Mouse (Mus musculus): ENCODE data around the gene Gpr39. TPM values are rescaled to one million over a fixed set of nuclear protein-coding genes. Genes with fewer than 3 reads are reported as not detected.
A peak's percentile ranks its signal among the peaks of the same experiment; 100 is the strongest.

Gene Gpr39
- polyA plus RNA-seq, 1 experiment from 2014 or later: 6.8 TPM

GRCm38 (mm10) chr1:125701773-125702172 is 25.0 kb downstream of the Gpr39 start:
- H3K4me1 ChIP-seq (replicated peaks; ENCODE audit: control insufficient read depth, insufficient read depth, low read length): no peaks in the 10 kb centered on the region
- H3K27me3 ChIP-seq (replicated peaks; ENCODE audit: control insufficient read depth, insufficient read depth, low read length): no peaks in the 10 kb centered on the region
- WGBS: 50% methylated on average over 7 of the region's 7 CpGs
- no peaks in the 10 kb centered on the region for H3K36me3 ChIP-seq (ENCODE audit: control insufficient read depth, insufficient read depth)
- peak; percentile 95 for ATAC-seq
- H3K4me2 ChIP-seq (replicated peaks; ENCODE audit: low read depth): no peak overlapping the region
- no peaks in the 10 kb centered on the region for H3K9me3 ChIP-seq (ENCODE audit: control insufficient read depth)
- no peak for TF ChIP-seq CTCF (IDR thresholded peaks at IDR 0.05; ENCODE audit: low read depth)
- H3K9ac ChIP-seq (ENCODE audit: low read depth, low read length): no peak overlapping the region
- H3K27ac ChIP-seq (ENCODE audit: low read depth, low read length): peak overlapping the region; percentile 72; the same call in 1 of the 2 replicates
- no peak overlapping the region for H3K4me3 ChIP-seq (ENCODE audit: low read depth, low read length)

GRCm38 (mm10) chr1:125702326-125702725 is 25.5 kb downstream of the Gpr39 start:
- no peak for TF ChIP-seq CTCF (IDR thresholded peaks at IDR 0.05; ENCODE audit: low read depth)
- no peaks in the 10 kb centered on the region for H3K27me3 ChIP-seq (replicated peaks; ENCODE audit: control insufficient read depth, insufficient read depth, low read length)
- H3K36me3 ChIP-seq (ENCODE audit: control insufficient read depth, insufficient read depth): no peaks in the 10 kb centered on the region
- H3K9me3 ChIP-seq (ENCODE audit: control insufficient read depth): no peaks in the 10 kb centered on the region
- H3K4me2 ChIP-seq (replicated peaks; ENCODE audit: low read depth): no peak overlapping the region
- no peak overlapping the region for H3K4me3 ChIP-seq (ENCODE audit: low read depth, low read length)
- no peak overlapping the region for H3K9ac ChIP-seq (ENCODE audit: low read depth, low read length)
- whole genome bisulfite sequencing: 86% methylated on average over 8 of the region's 8 CpGs
- ATAC-seq: no peak
- no peaks in the 10 kb centered on the region for H3K4me1 ChIP-seq (replicated peaks; ENCODE audit: control insufficient read depth, insufficient read depth, low read length)
- no peak overlapping the region for H3K27ac ChIP-seq (ENCODE audit: low read depth, low read length)

DNA sequence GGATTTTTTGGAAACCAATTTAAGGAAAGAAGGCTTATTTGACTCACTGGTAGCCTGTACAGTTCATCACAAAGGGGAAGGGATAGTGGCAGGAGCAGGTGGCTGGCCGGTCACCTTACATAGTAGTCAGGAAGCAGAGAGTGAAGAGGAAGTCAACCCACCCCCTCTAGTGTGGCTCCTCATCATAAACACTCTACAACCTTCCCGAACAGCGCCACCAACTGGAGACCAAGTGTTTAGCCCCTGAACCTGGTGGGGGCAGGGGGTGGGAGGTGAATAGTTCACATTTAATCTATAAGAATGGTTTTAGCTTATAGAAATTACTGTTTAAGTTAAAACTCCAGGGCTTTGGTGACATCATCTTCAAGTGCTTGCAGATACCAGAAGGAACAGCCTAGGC is 28.6 kb downstream of the Gpr39 start:
- no peaks in the 10 kb centered on the region for H3K36me3 ChIP-seq (ENCODE audit: control insufficient read depth, insufficient read depth)
- ATAC-seq: no peak
- no peak overlapping the region for H3K4me3 ChIP-seq (ENCODE audit: low read depth, low read length)
- no peak overlapping the region for H3K9ac ChIP-seq (ENCODE audit: low read depth, low read length)
- H3K4me2 ChIP-seq (replicated peaks; ENCODE audit: low read depth): no peak overlapping the region
- H3K27ac ChIP-seq (ENCODE audit: low read depth, low read length): no peak overlapping the region
- no peaks in the 10 kb centered on the region for H3K4me1 ChIP-seq (replicated peaks; ENCODE audit: control insufficient read depth, insufficient read depth, low read length)
- H3K9me3 ChIP-seq (ENCODE audit: control insufficient read depth): no peaks in the 10 kb centered on the region
- TF ChIP-seq CTCF (IDR thresholded peaks at IDR 0.05; ENCODE audit: low read depth): 0 out of 2 replicates have a peak, but pooled peaks have one; percentile 17
- H3K27me3 ChIP-seq (replicated peaks; ENCODE audit: control insufficient read depth, insufficient read depth, low read length): no peaks in the 10 kb centered on the region
- WGBS: 80% methylated on average over 3 of the region's 3 CpGs

- no peak for ATAC-seq
- TF ChIP-seq CTCF (IDR thresholded peaks at IDR 0.05; ENCODE audit: low read depth): no peak
These were observed 38.5 kb downstream of the Gpr39 start for GRCm38 (mm10) chr1:125715286-125715685.

GRCm38 (mm10) chr1:125716241-125716640 is 39.4 kb downstream of the Gpr39 start:
- Histone ChIP-seq H3K27ac (ENCODE audit: low read depth, low read length) (no peak overlapping the region), H3K27me3 (replicated peaks; ENCODE audit: control insufficient read depth, insufficient read depth, low read length) (no peaks in the 10 kb centered on the region), H3K36me3 (ENCODE audit: control insufficient read depth, insufficient read depth) (no peaks in the 10 kb centered on the region), H3K4me1 (replicated peaks; ENCODE audit: control insufficient read depth, insufficient read depth, low read length) (0 out of 2 replicates have a peak, but pooled peaks cover 2% of the 10 kb centered on the region), H3K4me2 (replicated peaks; ENCODE audit: low read depth) (no peak overlapping the region), H3K9ac (ENCODE audit: low read depth, low read length) (no peak overlapping the region), H3K4me3 (ENCODE audit: low read depth, low read length) (no peak overlapping the region), H3K9me3 (ENCODE audit: control insufficient read depth) (no peaks in the 10 kb centered on the region)
- WGBS: 77% methylated on average over 6 of the region's 6 CpGs
- no peak for ATAC-seq
- TF ChIP-seq CTCF (IDR thresholded peaks at IDR 0.05; ENCODE audit: low read depth): no peak

More at GRCm38 (mm10) chr1:125715286-125715685, 38.5 kb downstream of the Gpr39 start:
- H3K4me1 ChIP-seq (replicated peaks; ENCODE audit: control insufficient read depth, insufficient read depth, low read length): 0 out of 2 replicates have a peak, but pooled peaks cover 2% of the 10 kb centered on the region
- no peaks in the 10 kb centered on the region for H3K36me3 ChIP-seq (ENCODE audit: control insufficient read depth, insufficient read depth)
- H3K4me2 ChIP-seq (replicated peaks; ENCODE audit: low read depth): no peak overlapping the region
- no peak overlapping the region for H3K4me3 ChIP-seq (ENCODE audit: low read depth, low read length)
- no peak overlapping the region for H3K27ac ChIP-seq (ENCODE audit: low read depth, low read length)
- no peaks in the 10 kb centered on the region for H3K9me3 ChIP-seq (ENCODE audit: control insufficient read depth)
- no peaks in the 10 kb centered on the region for H3K27me3 ChIP-seq (replicated peaks; ENCODE audit: control insufficient read depth, insufficient read depth, low read length)
- 89% methylated on average over 3 of the region's 3 CpGs for WGBS
- no peak overlapping the region for H3K9ac ChIP-seq (ENCODE audit: low read depth, low read length)

DNA sequence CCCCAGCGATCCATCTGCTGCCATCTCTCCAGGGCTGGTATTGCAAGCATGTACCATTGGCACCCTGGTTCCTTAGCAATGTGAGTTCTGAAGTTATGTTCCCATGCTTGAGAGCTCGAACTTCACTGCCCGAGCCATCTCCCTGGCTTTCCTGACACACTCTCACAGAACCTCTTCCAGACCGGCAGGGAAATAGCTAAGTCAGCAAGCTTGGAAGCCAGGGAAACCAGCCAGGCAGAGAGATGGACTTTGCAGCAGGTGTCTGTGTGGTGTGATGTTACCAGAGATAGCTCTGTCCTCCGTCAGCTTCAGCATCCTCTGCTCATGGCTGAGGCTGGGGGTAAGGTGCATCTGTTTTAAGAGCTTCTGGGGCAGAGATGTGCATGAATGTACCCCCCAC is 41.1 kb downstream of the Gpr39 start:
- no peaks in the 10 kb centered on the region for H3K9me3 ChIP-seq (ENCODE audit: control insufficient read depth)
- ATAC-seq: no peak
- no peaks in the 10 kb centered on the region for H3K27me3 ChIP-seq (replicated peaks; ENCODE audit: control insufficient read depth, insufficient read depth, low read length)
- 0 out of 2 replicates have a peak, but pooled peaks cover 2% of the 10 kb centered on the region for H3K4me1 ChIP-seq (replicated peaks; ENCODE audit: control insufficient read depth, insufficient read depth, low read length)
- H3K27ac ChIP-seq (ENCODE audit: low read depth, low read length): no peak overlapping the region
- no peak overlapping the region for H3K9ac ChIP-seq (ENCODE audit: low read depth, low read length)
- H3K4me2 ChIP-seq (replicated peaks; ENCODE audit: low read depth): no peak overlapping the region
- TF ChIP-seq CTCF (IDR thresholded peaks at IDR 0.05; ENCODE audit: low read depth): no peak
- no peaks in the 10 kb centered on the region for H3K36me3 ChIP-seq (ENCODE audit: control insufficient read depth, insufficient read depth)
- 76% methylated on average over 5 of the region's 5 CpGs for WGBS
- no peak overlapping the region for H3K4me3 ChIP-seq (ENCODE audit: low read depth, low read length)

GRCm38 (mm10) chr1:125719127-125719526 is 42.3 kb downstream of the Gpr39 start:
- Histone ChIP-seq H3K27ac (ENCODE audit: low read depth, low read length) (no peak overlapping the region), H3K27me3 (replicated peaks; ENCODE audit: control insufficient read depth, insufficient read depth, low read length) (no peaks in the 10 kb centered on the region), H3K4me1 (replicated peaks; ENCODE audit: control insufficient read depth, insufficient read depth, low read length) (0 out of 2 replicates have a peak, but pooled peaks cover 2% of the 10 kb centered on the region), H3K9ac (ENCODE audit: low read depth, low read length) (no peak overlapping the region), H3K4me2 (replicated peaks; ENCODE audit: low read depth) (no peak overlapping the region), H3K36me3 (ENCODE audit: control insufficient read depth, insufficient read depth) (no peaks in the 10 kb centered on the region), H3K4me3 (ENCODE audit: low read depth, low read length) (no peak overlapping the region), H3K9me3 (ENCODE audit: control insufficient read depth) (no peaks in the 10 kb centered on the region)
- TF ChIP-seq CTCF (IDR thresholded peaks at IDR 0.05; ENCODE audit: low read depth): no peak
- 61% methylated on average over 6 of the region's 6 CpGs for WGBS
- ATAC-seq: no peak

Data from intestine, postnatal 0 days (tissue).